Mouse (Mus musculus): Measurements from ENCODE around the gene Srr.

GRCm38 (mm10) chr11:74907850-74908249, 17.9 kb downstream of the Srr start:
- TF ChIP-seq CTCF (IDR thresholded peaks at IDR 0.05; ENCODE audit: control insufficient read depth, insufficient read depth, insufficient read length) (no peak), MYOG (IDR thresholded peaks at IDR 0.05; ENCODE audit: control insufficient read depth, extremely low read depth, insufficient read length) (no peak), USF1 (IDR thresholded peaks at IDR 0.05; ENCODE audit: low read depth) (no peak), CEBPB (IDR thresholded peaks at IDR 0.05; ENCODE audit: low read depth) (no peak)

All from C2C12 (cell line).